Mouse (Mus musculus) testis, adult 2 months (tissue): ENCODE results near the gene Fhit. TPM values are rescaled to one million over a fixed set of nuclear protein-coding genes. Genes with fewer than 3 reads are reported as not detected.

Experiments
- H3K27ac ChIP-seq: fragments of 200-500 bp; 2 replicates; pipeline ENCODE4 v1.5.1; 2012; ENCODE audit warnings: low read depth, low read length; ENCODE audit not compliant: control insufficient read depth, insufficient read depth
- H3K27me3 ChIP-seq: fragments of 200-500 bp; 2 replicates; pipeline ENCODE4 v1.6.1; 2012; ENCODE audit warnings: mild to moderate bottlenecking, low read length, moderate library complexity; ENCODE audit not compliant: control insufficient read depth, insufficient read depth
- H3K36me3 ChIP-seq: fragments of 200-500 bp; 2 replicates; pipeline ENCODE4 v1.6.1; 2012; ENCODE audit warnings: mild to moderate bottlenecking, low read length; ENCODE audit not compliant: control insufficient read depth, insufficient read depth
- H3K4me1 ChIP-seq: fragments of 200-500 bp; 2 replicates; pipeline ENCODE4 v1.6.1; 2012; ENCODE audit warnings: low read length; ENCODE audit not compliant: control insufficient read depth, insufficient read depth
- H3K4me3 ChIP-seq: fragments of 200-500 bp; 2 replicates; pipeline ENCODE4 v1.5.1; 2012; ENCODE audit warnings: low read depth, mild to moderate bottlenecking, low read length, moderate library complexity, mixed read lengths; ENCODE audit not compliant: control insufficient read depth
- CTCF ChIP-seq: fragments of 200-500 bp; IDR thresholded peaks from 2 replicates; pipeline ENCODE4 v1.5.1; 2012; ENCODE audit warnings: low read depth, mild to moderate bottlenecking, inconsistent platforms, low read length, moderate library complexity; ENCODE audit not compliant: control insufficient read depth, insufficient read depth, insufficient replicate concordance
- POLR2A ChIP-seq: fragments of 200-500 bp; IDR thresholded peaks from 2 replicates; pipeline ENCODE4 v1.6.1; 2012; ENCODE audit warnings: low read depth, mild to moderate bottlenecking, inconsistent platforms, low read length, moderate library complexity; ENCODE audit not compliant: control insufficient read depth
- polyA plus RNA-seq: library from polyadenylated mRNA; depleted of rRNA; stranded (reverse); fragments of >200 nt; gene quantifications from 2 replicates; pipeline ENCODE4 v1.2.3, GENCODE M21; 2012

Fhit gene
- polyA plus RNA-seq, 1 experiment, result 2.0 TPM

GRCm38 (mm10) chr14:10836001-10836400, 325.8 kb downstream of the Fhit start:
- Histone ChIP-seq H3K36me3 (no peaks in the 10 kb centered on the region), H3K4me1 (no peaks in the 10 kb centered on the region), H3K4me3 (no peak overlapping the region), H3K27ac (no peak overlapping the region), H3K27me3 (no peaks in the 10 kb centered on the region)
- TF ChIP-seq CTCF, result no peak

GRCm38 (mm10) chr14:10824819-10825218, 337.0 kb downstream of the Fhit start:
- Histone ChIP-seq H3K36me3 (no peaks in the 10 kb centered on the region), H3K4me1 (no peaks in the 10 kb centered on the region), H3K27me3 (no peaks in the 10 kb centered on the region), H3K4me3 (no peak overlapping the region), H3K27ac (no peak overlapping the region)
- no peak for TF ChIP-seq CTCF
- no peak for TF ChIP-seq POLR2A

- H3K4me3 ChIP-seq, result no peak overlapping the region
- TF ChIP-seq POLR2A, result no peak
- TF ChIP-seq CTCF, result no peak
- H3K27me3 ChIP-seq, result no peaks in the 10 kb centered on the region
- H3K36me3 ChIP-seq, result no peaks in the 10 kb centered on the region
- H3K4me1 ChIP-seq, result no peaks in the 10 kb centered on the region
- no peak overlapping the region for H3K27ac ChIP-seq
Measured at GRCm38 (mm10) chr14:10813551-10813950, 348.3 kb downstream of the Fhit start.

GRCm38 (mm10) chr14:10798489-10799180, 363.2 kb downstream of the Fhit start:
- TF ChIP-seq POLR2A, result no peak
- TF ChIP-seq CTCF, result no peak
- Histone ChIP-seq H3K4me1 (no peaks in the 10 kb centered on the region), H3K27ac (no peak overlapping the region), H3K27me3 (no peaks in the 10 kb centered on the region), H3K4me3 (no peak overlapping the region), H3K36me3 (no peaks in the 10 kb centered on the region)

GRCm38 (mm10) chr14:10797595-10797994, 364.2 kb downstream of the Fhit start:
- Histone ChIP-seq H3K27ac (no peak overlapping the region), H3K36me3 (no peaks in the 10 kb centered on the region), H3K4me1 (no peaks in the 10 kb centered on the region), H3K27me3 (no peaks in the 10 kb centered on the region), H3K4me3 (no peak overlapping the region)
- TF ChIP-seq POLR2A (no peak), CTCF (no peak)

GRCm38 (mm10) chr14:10795498-10796075, 366.2 kb downstream of the Fhit start:
- Histone ChIP-seq H3K4me1 (no peaks in the 10 kb centered on the region), H3K27me3 (no peaks in the 10 kb centered on the region), H3K4me3 (no peak overlapping the region), H3K27ac (no peak overlapping the region), H3K36me3 (no peaks in the 10 kb centered on the region)
- TF ChIP-seq CTCF (no peak), POLR2A (no peak)

- Histone ChIP-seq H3K36me3 (no peaks in the 10 kb centered on the region), H3K27me3 (no peaks in the 10 kb centered on the region), H3K4me1 (no peaks in the 10 kb centered on the region), H3K4me3 (no peak overlapping the region), H3K27ac (no peak overlapping the region)
- no peak for TF ChIP-seq CTCF
- no peak for TF ChIP-seq POLR2A
Measured at GRCm38 (mm10) chr14:10783929-10784328, 377.9 kb downstream of the Fhit start.
